Mouse (Mus musculus) layer of hippocampus, postnatal 10 days (tissue): ENCODE results near the gene Dnah6. TPM values are rescaled to one million over a fixed set of nuclear protein-coding genes. Genes with fewer than 3 reads are reported as not detected.

Source experiments
- DNase-seq, 2 experiments: peaks; one replicate each; pipeline ENCODE4 v3.0.0; 2021; ENCODE audit warnings: low spot score in 2 of 2
- total RNA-seq, 2 experiments: library from RNA; stranded (reverse); gene quantifications; 2 replicates each; pipeline ENCODE4 v1.2.3; 2021

Dnah6 gene
- total RNA-seq, 2 experiments from 2014 or later = 1.8 to 2.4 TPM

GRCm38 (mm10) chr6:72976866-72977265, 244.6 kb downstream of the Dnah6 start:
- DNase-seq = no peak

DNA sequence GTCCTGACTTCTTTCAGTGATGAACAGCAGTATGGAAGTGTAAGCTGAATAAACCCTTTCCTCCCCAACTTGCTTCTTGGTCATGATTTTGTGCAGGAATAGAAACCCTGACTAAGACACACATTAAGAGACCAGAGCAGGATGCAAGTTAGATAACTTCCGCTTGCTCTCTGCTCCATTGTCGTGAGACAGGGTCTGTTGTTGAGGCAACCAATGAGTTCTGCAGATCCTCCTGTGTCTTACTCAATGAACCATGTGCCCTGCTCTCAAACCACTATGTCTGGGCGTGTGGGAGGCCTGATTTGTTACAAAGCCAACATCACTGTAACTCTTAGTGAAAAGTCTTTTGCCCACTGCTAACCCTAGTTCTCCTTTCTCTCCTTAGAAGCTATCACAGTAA, 250.4 kb downstream of the Dnah6 start:
- DNase-seq = no peak

GRCm38 (mm10) chr6:72969787-72970186, 251.7 kb downstream of the Dnah6 start:
- no peak for DNase-seq

Other genes with a start within 250 kb of the Dnah6 start
- 100 to 1,000 TPM; 109 to 114 TPM for gene Suclg1, start 26.7 kb upstream of the Dnah6 start, total RNA-seq
- not detected for gene 4931417E11Rik, start 248.0 kb upstream of the Dnah6 start, total RNA-seq